Mouse (Mus musculus) mouse trophoblast stem cell (cell line): Measurements from ENCODE around the gene Paqr8.

Experiments used
- in situ Hi-C, 2 experiments: fragments of 300-500 bp; cut with MseI, MboI; formaldehyde crosslinking; loops; 2 replicates in 1 of 2; 3 replicates in 1 of 2; pipeline ENCODE4 v1.15.1; 2025

Paqr8 gene

GRCm38 (mm10) chr1:20973389-20973788, 83.0 kb downstream of the Paqr8 start:
- in situ Hi-C loops = no loop called here

GRCm38 (mm10) chr1:20974341-20975135, 84.1 kb downstream of the Paqr8 start:
- in situ Hi-C loops = no loop called here

DNA sequence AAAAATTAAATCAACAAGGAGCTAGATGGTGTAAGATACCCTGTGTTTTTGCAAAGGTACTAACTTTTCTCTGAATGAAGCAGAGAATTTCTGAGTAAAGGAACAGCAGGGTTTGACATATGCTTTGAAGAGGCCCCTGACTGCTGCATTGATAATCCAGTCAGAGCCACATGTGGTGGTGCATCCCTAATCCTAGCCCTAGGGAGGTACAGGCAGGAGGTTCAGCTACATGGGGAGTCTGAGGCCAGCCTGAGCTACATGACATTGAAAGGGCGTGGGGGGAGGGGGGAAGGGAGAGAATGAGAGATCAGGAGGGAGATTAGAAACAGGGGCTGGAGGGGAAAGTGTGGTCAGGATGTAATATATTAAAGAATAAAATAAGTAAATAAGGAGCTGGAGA, 90.1 kb downstream of the Paqr8 start:
- in situ Hi-C loops = no loop called here

DNA sequence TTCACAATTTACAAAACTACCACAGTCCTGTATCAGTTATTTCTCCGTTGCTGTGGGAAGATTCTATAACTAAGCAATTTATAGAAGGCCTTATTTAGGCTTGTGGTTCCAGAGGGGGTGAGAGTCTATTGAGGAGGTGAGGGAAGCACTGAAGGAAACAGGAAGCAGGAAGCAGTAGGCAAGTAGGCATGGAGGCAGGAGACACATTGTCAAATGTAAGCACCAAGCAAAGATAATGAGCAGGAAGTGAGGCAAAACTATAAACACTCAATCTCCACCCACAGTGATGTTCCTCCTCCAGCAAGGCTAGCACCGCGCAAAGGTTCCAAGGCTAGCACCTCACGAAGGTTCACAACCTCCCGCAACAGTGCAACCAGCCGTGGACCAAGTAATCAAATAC, 91.4 kb downstream of the Paqr8 start:
- in situ Hi-C loops = no loop called here

- in situ Hi-C loops = no loop called here
Observed at GRCm38 (mm10) chr1:20984103-20984502, 93.7 kb downstream of the Paqr8 start.

- in situ Hi-C loops = no loop called here
Observed at GRCm38 (mm10) chr1:20984582-20984981, 94.2 kb downstream of the Paqr8 start.

DNA sequence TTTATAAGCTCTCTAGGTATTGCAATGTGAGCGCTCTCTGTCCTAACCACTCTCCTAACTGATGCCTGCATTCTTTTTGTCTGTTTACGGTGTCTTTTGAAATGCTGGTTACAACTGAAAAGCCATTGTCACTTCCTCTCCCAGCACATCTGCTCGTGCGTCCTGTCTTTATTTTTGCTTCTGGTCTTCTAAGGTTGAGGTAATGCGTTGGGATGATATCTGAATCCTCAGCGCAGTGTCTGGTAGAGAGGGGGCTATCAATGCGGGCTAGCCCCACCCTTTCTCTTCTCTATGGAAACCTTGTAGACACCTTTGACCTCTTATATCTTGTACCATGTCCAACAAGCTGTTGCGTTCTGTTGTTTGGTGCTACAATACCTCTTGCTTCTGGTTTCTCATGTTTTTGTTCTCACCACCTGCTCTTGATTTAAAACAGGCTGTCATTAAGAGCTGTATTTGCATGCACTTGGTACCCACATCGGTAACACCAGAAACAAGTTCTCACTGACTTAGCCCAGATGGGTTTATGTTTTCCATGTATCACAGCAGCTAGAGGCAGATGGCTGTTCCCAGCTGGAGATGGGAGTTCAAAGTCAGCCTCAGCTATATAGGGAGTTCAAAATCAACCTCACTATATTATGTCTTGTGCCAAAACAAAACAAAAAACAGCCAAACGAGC, 96.1 kb downstream of the Paqr8 start:
- in situ Hi-C loops = no loop called here
